ENCODE assay signal across 10 mouse cellular contexts in the genomic region with DNA sequence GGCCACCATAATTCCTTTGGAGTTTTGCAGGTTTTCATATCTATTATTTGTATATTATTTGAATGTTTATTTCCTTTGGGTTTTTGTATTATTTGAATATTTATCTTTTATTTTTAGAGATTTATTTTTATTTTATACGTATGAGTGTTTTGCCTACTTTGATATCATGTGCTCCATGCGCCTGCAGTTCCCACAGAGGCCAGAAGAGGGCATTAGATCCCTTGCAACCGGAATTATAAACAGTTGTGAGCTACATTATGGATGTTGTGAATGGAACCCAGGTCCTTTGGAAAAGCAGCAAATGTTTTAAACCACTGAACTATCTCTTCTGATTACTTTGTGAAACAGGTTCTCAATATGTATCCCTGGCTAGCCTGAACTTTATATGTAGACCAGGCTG. TPM values are rescaled to one million over a fixed set of nuclear protein-coding genes. Genes with fewer than 3 reads are reported as not detected.
DNase-seq lines count a peak whose midpoint lies in the region; ATAC-seq and TF ChIP-seq lines count a peak whose summit lies in the region.
"Had no signal": no experiment of that assay in that cellular context is flagged by ENCODE, and none has a peak within 500 bp of the region (broad histone marks: within the 10 kb centered on the region; RNA-seq: fewer than 3 reads in every experiment).

No protein-coding gene starts in this region.

- TF ChIP-seq CTCF in lung, postnatal 0 days (IDR thresholded peaks at IDR 0.05): peak; percentile 77
- TF ChIP-seq CTCF in cortical plate, adult 2 months (IDR thresholded peaks at IDR 0.05; ENCODE audit: extremely low read depth, insufficient read depth, low read length): peak; percentile 32; the same call in 1 of the 2 replicates

- no peaks in the 10 kb centered on the region for H3K9me3 ChIP-seq in lung, postnatal 0 days (ENCODE audit: low read length)

- no peak for ATAC-seq in lung, postnatal 0 days
- ATAC-seq: forebrain, embryonic 16.5 days had no signal

- H3K4me1 ChIP-seq in lung, postnatal 0 days (ENCODE audit: insufficient read depth, low read depth, low read length): no peaks in the 10 kb centered on the region; the same call in 1 of the 2 replicates
- no peaks in the 10 kb centered on the region for H3K4me1 ChIP-seq in cortical plate, adult 2 months (ENCODE audit: control insufficient read depth, insufficient read depth, low read length)
- H3K4me1 ChIP-seq: limb, embryonic 12.5 days had no signal

- no peak for TF ChIP-seq POLR2A in cortical plate, adult 2 months (IDR thresholded peaks at IDR 0.05; ENCODE audit: extremely low read depth, insufficient read depth, low read length)

- no peak overlapping the region for H3K27ac ChIP-seq in lung, postnatal 0 days (ENCODE audit: low read length)
- no peak overlapping the region for H3K27ac ChIP-seq in cortical plate, adult 2 months (ENCODE audit: insufficient read depth, low read length)
- H3K27ac ChIP-seq: limb, embryonic 12.5 days had no signal

- H3K4me3 ChIP-seq in lung, postnatal 0 days (ENCODE audit: low read depth, low read length): no peak overlapping the region
- H3K4me3 ChIP-seq in cortical plate, adult 2 months (ENCODE audit: insufficient read depth, low read length): no peak overlapping the region
- H3K4me3 ChIP-seq: limb, embryonic 12.5 days had no signal

- WGBS in lung, postnatal 0 days: 53% methylated on average over 3 of the region's 3 CpGs

- intact Hi-C loops in heart, postnatal 25 days (cut with DNase I): loop anchor here (5.0 to 10.0 kb wide), 2 partner anchors 192 to 320 kb away; no protein-coding TSS in a partner anchor

- TF ChIP-seq EP300 in lung, postnatal 0 days (IDR thresholded peaks at IDR 0.05): no peak

- H3K36me3 ChIP-seq in lung, postnatal 0 days (ENCODE audit: insufficient read depth, low read length): no peaks in the 10 kb centered on the region
- H3K36me3 ChIP-seq: limb, embryonic 12.5 days had no signal

- H3K27me3 ChIP-seq in lung, postnatal 0 days (replicated peaks; ENCODE audit: insufficient read depth, low read length): no peaks in the 10 kb centered on the region
- H3K27me3 ChIP-seq: limb, embryonic 12.5 days had no signal

- H3K4me2 ChIP-seq in lung, postnatal 0 days (replicated peaks; ENCODE audit: low read depth, low read length): no peak overlapping the region
- H3K4me2 ChIP-seq: limb, embryonic 12.5 days had no signal

- no peak overlapping the region for H3K9ac ChIP-seq in lung, postnatal 0 days (replicated peaks; ENCODE audit: low read depth)
- H3K9ac ChIP-seq: limb, embryonic 12.5 days had no signal

- DNase-seq in cerebellum, postnatal 36 days: peak; percentile 17 to 21
- DNase-seq in cerebellum, adult 8-10 months: no peak
- no peak for DNase-seq in lung, postnatal 0 days (ENCODE audit: low spot score)
- no peak for DNase-seq in lung, adult 18-20 months
- peak; percentile 60 for DNase-seq in thymus, postnatal 0 days (ENCODE audit: low spot score)
- no peak for DNase-seq in urinary bladder, postnatal 14 days (ENCODE audit: low spot score)
- no peak for DNase-seq in heart, postnatal 25 days (ENCODE audit: low spot score)

RNA-seq across cellular contexts. Expression of a gene that starts 46.2 kb away (rescaled TPM):
- 38.7 and 43.1 TPM in 2 replicates for polyA plus RNA-seq in lung, postnatal 0 days (2015; fragmentation: Nextera tagmentation; extraction: Ambion mirVana)
- 69.9 and 71.8 TPM in 2 replicates for polyA plus RNA-seq in cortical plate, adult 2 months (2012; rRNA removed)
- polyA plus RNA-seq in thymus, postnatal 0 days (2015; fragmentation: Nextera tagmentation; extraction: Ambion mirVana): 243 and 265 TPM in 2 replicates
- total RNA-seq in heart, postnatal 25 days (2021): 10 to 100 TPM; 10.7 to 11.8 TPM

Comparison
In these comparisons a context has a peak if more than half of its experiments do, and no peak if none do; other contexts are left out.
1. DNase-seq: peak in cerebellum, postnatal 36 days (2 of 2) and thymus, postnatal 0 days (single experiment); none in cerebellum, adult 8-10 months (single experiment), lung, postnatal 0 days (single experiment), lung, adult 18-20 months (0 of 2), urinary bladder, postnatal 14 days (single experiment) and heart, postnatal 25 days (single experiment).